Mouse (Mus musculus): ENCODE measurements around the gene Fubp3. TPM values are rescaled to one million over a fixed set of nuclear protein-coding genes. Genes with fewer than 3 reads are reported as not detected.

Fubp3 gene
- polyA plus RNA-seq, 1 experiment from 2014 or later: 19.4 TPM

DNA sequence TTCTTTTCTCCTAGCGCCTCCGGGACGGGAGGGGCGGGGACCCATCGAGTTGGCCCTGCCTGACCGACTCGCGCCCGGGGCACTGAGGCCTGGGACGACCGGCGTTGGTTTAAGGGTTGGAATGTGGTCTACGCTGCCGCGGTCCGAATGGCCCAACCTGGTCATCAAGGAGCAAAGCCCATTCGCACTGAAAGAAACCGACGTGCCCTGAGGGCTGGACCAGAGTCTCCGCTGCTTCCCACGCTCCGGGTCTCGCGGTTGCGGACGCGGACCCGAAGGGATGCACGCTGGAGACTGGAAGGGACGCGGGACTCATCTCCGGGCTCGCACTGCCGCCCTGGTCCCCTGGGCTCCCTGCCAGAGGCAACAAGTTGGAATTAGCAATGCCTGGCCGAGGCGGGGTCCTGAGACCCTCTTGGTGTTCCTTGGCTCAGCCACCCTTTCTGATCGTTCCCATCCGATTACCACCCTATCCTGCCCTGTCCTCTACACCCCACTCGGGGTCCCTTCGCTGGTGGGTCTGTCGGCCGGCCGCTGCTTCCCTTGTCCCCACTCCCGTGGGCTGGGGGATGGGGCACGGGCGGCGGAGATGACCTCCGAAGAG is 63.8 kb downstream of the Fubp3 start:
- Histone ChIP-seq H3K9me3 (ENCODE audit: low read length) (no peaks in the 10 kb centered on the region), H3K36me3 (replicated peaks; ENCODE audit: insufficient read depth, low read length) (no peaks in the 10 kb centered on the region), H3K27ac (ENCODE audit: low read depth) (no peak overlapping the region), H3K4me3 (ENCODE audit: low read depth, low read length) (no peak overlapping the region), H3K4me2 (ENCODE audit: low read depth, low read length) (no peak overlapping the region), H3K27me3 (ENCODE audit: insufficient read depth, low read length) (peaks cover 96% of the 10 kb centered on the region), H3K9ac (replicated peaks) (no peak overlapping the region), H3K4me1 (ENCODE audit: insufficient read depth) (no peaks in the 10 kb centered on the region)
- TF ChIP-seq CTCF (IDR thresholded peaks at IDR 0.05; ENCODE audit: low read depth) (no peak), EP300 (IDR thresholded peaks at IDR 0.05; ENCODE audit: low read depth) (no peak)
- no peak for DNase-seq
- WGBS (ENCODE audit: insufficient replicate concordance): 3% methylated on average over 48 of the region's 48 CpGs
- ATAC-seq: no peak

DNA sequence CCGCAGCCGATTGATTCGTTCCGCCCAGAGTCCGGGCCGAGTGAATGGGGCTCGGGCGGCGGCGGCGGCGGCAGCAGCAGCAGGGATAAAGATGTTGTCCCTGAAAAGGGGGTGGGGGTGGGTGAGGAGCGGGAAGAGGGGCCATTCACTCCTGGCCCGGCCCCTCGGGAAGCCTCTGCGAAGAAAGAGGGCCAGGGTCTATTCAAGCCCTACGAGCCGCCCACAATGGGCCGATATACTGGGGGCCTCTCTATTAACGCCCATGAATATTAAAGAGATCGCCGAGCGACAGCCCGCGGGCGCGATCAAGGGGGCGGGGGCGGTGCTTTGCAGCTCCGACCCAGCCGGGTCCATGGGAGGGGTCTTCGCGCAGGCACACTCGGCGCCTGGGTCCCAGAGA is 64.3 kb downstream of the Fubp3 start:
- no peaks in the 10 kb centered on the region for H3K36me3 ChIP-seq (replicated peaks; ENCODE audit: insufficient read depth, low read length)
- no peak overlapping the region for H3K27ac ChIP-seq (ENCODE audit: low read depth)
- H3K9ac ChIP-seq (replicated peaks): no peak overlapping the region
- no peak overlapping the region for H3K4me3 ChIP-seq (ENCODE audit: low read depth, low read length)
- H3K4me2 ChIP-seq (ENCODE audit: low read depth, low read length): no peak overlapping the region
- no peaks in the 10 kb centered on the region for H3K4me1 ChIP-seq (ENCODE audit: insufficient read depth)
- no peak for ATAC-seq
- peaks cover 98% of the 10 kb centered on the region for H3K27me3 ChIP-seq (ENCODE audit: insufficient read depth, low read length)
- TF ChIP-seq EP300 (IDR thresholded peaks at IDR 0.05; ENCODE audit: low read depth) (no peak), CTCF (IDR thresholded peaks at IDR 0.05; ENCODE audit: low read depth) (no peak)
- no peak for DNase-seq
- under 1% methylated on average over 33 of the region's 35 CpGs for WGBS (ENCODE audit: insufficient replicate concordance)
- H3K9me3 ChIP-seq (ENCODE audit: low read length): no peaks in the 10 kb centered on the region

DNA sequence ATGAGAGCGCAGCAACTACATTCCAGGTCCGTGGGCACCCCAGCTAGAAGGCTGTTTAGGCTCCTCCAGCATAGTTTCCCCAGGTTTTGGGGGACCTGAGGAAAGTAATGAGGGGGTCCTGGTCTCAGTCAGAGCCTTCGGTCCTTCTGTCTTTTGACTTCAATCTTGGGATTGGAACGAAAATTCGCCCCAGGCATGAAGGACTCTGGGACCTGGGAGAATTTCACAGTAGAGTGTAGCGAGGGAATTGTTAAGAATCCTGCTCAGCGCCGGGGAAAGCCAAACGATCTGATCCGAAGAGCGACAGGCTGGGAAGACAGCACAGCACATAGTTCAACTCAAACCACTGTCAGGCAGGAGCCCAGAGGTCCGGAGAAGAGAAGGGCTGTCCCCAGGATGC is 64.9 kb downstream of the Fubp3 start:
- H3K27me3 ChIP-seq (ENCODE audit: insufficient read depth, low read length): peaks cover 99% of the 10 kb centered on the region
- no peak overlapping the region for H3K4me2 ChIP-seq (ENCODE audit: low read depth, low read length)
- no peaks in the 10 kb centered on the region for H3K4me1 ChIP-seq (ENCODE audit: insufficient read depth)
- ATAC-seq (no peak), DNase-seq (no peak)
- no peaks in the 10 kb centered on the region for H3K36me3 ChIP-seq (replicated peaks; ENCODE audit: insufficient read depth, low read length)
- WGBS (ENCODE audit: insufficient replicate concordance): 5% methylated on average over 12 of the region's 12 CpGs
- H3K9ac ChIP-seq (replicated peaks): no peak overlapping the region
- TF ChIP-seq EP300 (IDR thresholded peaks at IDR 0.05; ENCODE audit: low read depth): no peak
- no peak for TF ChIP-seq CTCF (IDR thresholded peaks at IDR 0.05; ENCODE audit: low read depth)
- H3K4me3 ChIP-seq (ENCODE audit: low read depth, low read length): no peak overlapping the region
- H3K27ac ChIP-seq (ENCODE audit: low read depth): no peak overlapping the region
- H3K9me3 ChIP-seq (ENCODE audit: low read length): no peaks in the 10 kb centered on the region

DNA sequence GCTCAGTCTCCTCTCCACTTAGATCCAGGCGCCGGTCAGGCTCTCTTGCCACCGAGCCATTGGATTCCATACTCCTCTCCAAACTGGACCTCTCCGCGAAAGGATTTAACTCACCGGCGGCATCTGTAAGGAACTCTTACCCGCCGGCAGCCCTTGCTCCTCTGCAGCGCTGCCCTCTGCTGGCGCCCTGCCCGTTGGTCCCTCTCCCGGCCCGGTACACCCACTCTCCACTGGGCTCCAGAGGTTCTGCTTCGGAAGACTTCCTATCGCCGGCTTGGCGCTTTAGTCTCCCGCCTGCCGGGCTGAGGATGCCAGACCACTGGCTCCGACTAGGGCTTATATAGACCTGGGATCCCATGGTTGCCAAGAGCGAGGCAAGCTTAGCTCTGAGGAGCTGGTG is 65.4 kb downstream of the Fubp3 start:
- Histone ChIP-seq H3K27me3 (ENCODE audit: insufficient read depth, low read length) (peaks cover 99% of the 10 kb centered on the region), H3K9ac (replicated peaks) (no peak overlapping the region), H3K4me3 (ENCODE audit: low read depth, low read length) (no peak overlapping the region), H3K36me3 (replicated peaks; ENCODE audit: insufficient read depth, low read length) (no peaks in the 10 kb centered on the region), H3K27ac (ENCODE audit: low read depth) (no peak overlapping the region), H3K9me3 (ENCODE audit: low read length) (no peaks in the 10 kb centered on the region), H3K4me2 (ENCODE audit: low read depth, low read length) (no peak overlapping the region), H3K4me1 (ENCODE audit: insufficient read depth) (no peaks in the 10 kb centered on the region)
- no peak for TF ChIP-seq EP300 (IDR thresholded peaks at IDR 0.05; ENCODE audit: low read depth)
- peak; percentile 35 for TF ChIP-seq CTCF (IDR thresholded peaks at IDR 0.05; ENCODE audit: low read depth)
- ATAC-seq (no peak), DNase-seq (peak; percentile 49)
- 3% methylated on average over 22 of the region's 22 CpGs for WGBS (ENCODE audit: insufficient replicate concordance)

DNA sequence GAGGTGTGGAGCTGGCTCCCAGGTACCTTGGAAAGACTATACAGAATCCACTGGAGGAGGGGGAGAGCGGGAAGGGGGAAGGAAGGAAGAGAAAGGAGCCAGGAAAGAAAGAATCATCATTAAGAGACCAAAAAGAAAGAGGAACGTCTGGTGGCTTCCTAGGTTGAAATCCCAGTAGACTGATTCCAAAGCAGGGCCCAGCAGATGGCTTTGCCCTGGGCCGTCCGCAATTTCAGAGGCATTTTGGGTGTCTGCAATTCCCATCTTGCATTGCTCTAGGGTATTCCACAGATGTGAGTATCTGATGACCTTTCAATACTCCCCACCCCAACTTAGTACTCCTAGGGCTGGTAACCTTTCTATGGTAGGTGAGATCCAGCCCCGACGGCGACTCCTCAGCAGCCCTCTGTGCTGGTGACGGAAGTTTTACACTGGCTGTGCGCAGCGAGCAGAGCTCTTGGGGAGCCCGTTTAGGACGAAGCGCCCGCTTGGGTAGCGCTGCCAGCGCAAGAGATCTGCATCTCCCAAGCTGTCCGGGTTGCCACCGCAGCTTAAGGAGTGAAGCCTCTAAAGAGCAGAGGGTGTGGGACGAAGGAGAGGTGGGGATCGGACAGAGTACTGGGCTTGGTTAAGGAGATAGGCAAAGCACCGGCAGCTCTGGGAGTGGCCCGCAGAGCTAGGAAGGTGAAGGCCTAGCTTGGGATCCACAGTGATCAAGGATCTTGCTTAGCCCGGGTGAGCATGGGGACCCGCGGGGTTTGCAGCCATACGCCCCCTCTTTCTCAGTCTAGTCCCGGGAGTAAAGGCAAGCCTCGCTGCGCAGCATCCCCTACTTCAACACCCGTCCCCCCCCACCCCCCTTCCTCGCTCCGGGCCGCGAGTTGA is 66.4 kb downstream of the Fubp3 start:
- no peak overlapping the region for H3K9ac ChIP-seq (replicated peaks)
- no peak overlapping the region for H3K4me2 ChIP-seq (ENCODE audit: low read depth, low read length)
- TF ChIP-seq CTCF (IDR thresholded peaks at IDR 0.05; ENCODE audit: low read depth) (no peak), EP300 (IDR thresholded peaks at IDR 0.05; ENCODE audit: low read depth) (no peak)
- DNase-seq (no peak), ATAC-seq (no peak)
- H3K27me3 ChIP-seq (ENCODE audit: insufficient read depth, low read length): peaks cover 100% of the 10 kb centered on the region
- no peak overlapping the region for H3K4me3 ChIP-seq (ENCODE audit: low read depth, low read length)
- no peak overlapping the region for H3K27ac ChIP-seq (ENCODE audit: low read depth)
- H3K4me1 ChIP-seq (ENCODE audit: insufficient read depth): no peaks in the 10 kb centered on the region
- WGBS (ENCODE audit: insufficient replicate concordance): 4% methylated on average over 31 of the region's 34 CpGs
- no peaks in the 10 kb centered on the region for H3K9me3 ChIP-seq (ENCODE audit: low read length)
- H3K36me3 ChIP-seq (replicated peaks; ENCODE audit: insufficient read depth, low read length): no peaks in the 10 kb centered on the region

DNA sequence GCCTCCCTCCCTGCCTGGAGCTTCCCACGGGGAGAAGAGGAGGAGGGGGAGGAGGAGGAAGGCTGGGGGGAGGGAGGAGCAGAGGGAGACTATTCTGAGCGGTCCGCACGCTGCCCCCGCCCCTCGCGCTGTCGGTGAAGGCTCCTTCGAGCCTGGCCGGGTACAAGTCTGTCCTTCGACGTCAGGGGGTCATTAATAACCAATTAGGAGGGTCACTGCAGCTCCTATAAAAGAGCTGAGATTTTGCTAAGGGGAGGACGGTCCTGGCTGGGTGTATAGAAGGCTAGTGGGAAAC is 67.0 kb downstream of the Fubp3 start:
- ATAC-seq: no peak
- H3K36me3 ChIP-seq (replicated peaks; ENCODE audit: insufficient read depth, low read length): no peaks in the 10 kb centered on the region
- WGBS (ENCODE audit: insufficient replicate concordance): 7% methylated on average over 13 of the region's 13 CpGs
- H3K27me3 ChIP-seq (ENCODE audit: insufficient read depth, low read length): peaks cover 100% of the 10 kb centered on the region
- TF ChIP-seq CTCF (IDR thresholded peaks at IDR 0.05; ENCODE audit: low read depth) (no peak), EP300 (IDR thresholded peaks at IDR 0.05; ENCODE audit: low read depth) (no peak)
- DNase-seq: no peak
- no peak overlapping the region for H3K27ac ChIP-seq (ENCODE audit: low read depth)
- H3K9ac ChIP-seq (replicated peaks): no peak overlapping the region
- H3K4me1 ChIP-seq (ENCODE audit: insufficient read depth): no peaks in the 10 kb centered on the region
- no peak overlapping the region for H3K4me2 ChIP-seq (ENCODE audit: low read depth, low read length)
- H3K4me3 ChIP-seq (ENCODE audit: low read depth, low read length): no peak overlapping the region
- no peaks in the 10 kb centered on the region for H3K9me3 ChIP-seq (ENCODE audit: low read length)
